Mouse (Mus musculus) CH12.LX (cell line): ENCODE measurements around the gene Lysmd1. TPM values are rescaled to one million over a fixed set of nuclear protein-coding genes. Genes with fewer than 3 reads are reported as not detected.

ENCODE experiments used
- DNase-seq: peaks from one replicate; pipeline ENCODE4 v3.0.0-alpha.2; 2013; ENCODE audit errors: extremely low read depth
- H3K27ac ChIP-seq: 2 replicates; pipeline ENCODE4 v1.5.1; 2012; ENCODE audit warnings: low read depth, mild to moderate bottlenecking, control low read depth, moderate library complexity; ENCODE audit not compliant: insufficient read depth
- H3K27me3 ChIP-seq: replicated peaks from 2 replicates; pipeline ENCODE3; 2012; ENCODE audit warnings: inconsistent platforms
- H3K36me3 ChIP-seq, 2 experiments: replicated peaks in 1 of 2; 2 replicates each; pipeline versions ENCODE3 to v1.6.1; 2012; ENCODE audit warnings: inconsistent platforms in 1 of 2, low read length in 1 of 2, mild to moderate bottlenecking in 1 of 2, mixed read lengths in 1 of 2, moderate library complexity in 1 of 2; ENCODE audit not compliant: control insufficient read depth in 1 of 2, insufficient read depth in 1 of 2
- H3K4me1 ChIP-seq, 2 experiments: 2 replicates each; pipeline ENCODE4 v1.6.1; 2012; ENCODE audit warnings: inconsistent platforms in 1 of 2, moderate library complexity in 1 of 2; ENCODE audit not compliant: insufficient read depth in 2 of 2, control insufficient read depth in 1 of 2
- H3K4me2 ChIP-seq: 2 replicates; pipeline ENCODE4 v1.6.1; 2012; ENCODE audit warnings: low read depth, mild to moderate bottlenecking, control low read depth; ENCODE audit not compliant: poor library complexity, insufficient read depth, severe bottlenecking
- H3K4me3 ChIP-seq, 3 experiments: fragments of 150-350 bp in 1 of 3; sonication (generic) in 1 of 3; replicated peaks in 1 of 3; 2 replicates each; pipeline versions ENCODE3 to v1.5.1; 2011 to 2012; ENCODE audit warnings: low read depth in 2 of 3, low read length in 2 of 3, mild to moderate bottlenecking in 2 of 3, moderate library complexity in 2 of 3, control low read depth in 1 of 3, improper control_type of control experiment in 1 of 3, inconsistent platforms in 1 of 3, mixed read lengths in 1 of 3; ENCODE audit not compliant: poor library complexity in 1 of 3
- H3K79me2 ChIP-seq: replicated peaks from 2 replicates; pipeline ENCODE4 v1.6.1; 2012; ENCODE audit warnings: mild to moderate bottlenecking, moderate library complexity; ENCODE audit not compliant: control insufficient read depth, poor library complexity, insufficient read depth, severe bottlenecking; ENCODE audit errors: extremely low read depth
- H3K9ac ChIP-seq: 2 replicates; pipeline ENCODE4 v1.6.1; 2012; ENCODE audit warnings: low read depth, mild to moderate bottlenecking, control low read depth, moderate library complexity; ENCODE audit not compliant: insufficient read depth
- H3K9me3 ChIP-seq: replicated peaks from 2 replicates; pipeline ENCODE3; 2012; ENCODE audit warnings: low read length, inconsistent platforms, mixed read lengths
- BHLHE40 ChIP-seq: IDR thresholded peaks from 2 replicates; pipeline ENCODE4 v1.6.1; 2011; ENCODE audit warnings: mild to moderate bottlenecking, low read depth, low read length, improper control_type of control experiment
- CHD1 ChIP-seq: IDR thresholded peaks from 2 replicates; pipeline ENCODE4 v1.6.1; 2012; ENCODE audit warnings: low read depth, low read length, improper control_type of control experiment, inconsistent platforms
- CHD2 ChIP-seq: IDR thresholded peaks from 2 replicates; pipeline ENCODE4 v1.6.1; 2011; ENCODE audit warnings: low read length, improper control_type of control experiment
- ELF1 ChIP-seq: IDR thresholded peaks from 2 replicates; pipeline ENCODE4 v1.6.1; 2014; ENCODE audit warnings: low read depth, mild to moderate bottlenecking, inconsistent platforms, low read length, improper control_type of control experiment
- EP300 ChIP-seq: IDR thresholded peaks from 2 replicates; pipeline ENCODE4 v1.6.1; 2011; ENCODE audit warnings: low read length, improper control_type of control experiment
- GABPA ChIP-seq: IDR thresholded peaks from 2 replicates; pipeline ENCODE4 v1.6.1; 2012; ENCODE audit warnings: low read depth, low read length, improper control_type of control experiment, inconsistent platforms; ENCODE audit not compliant: insufficient replicate concordance
- HCFC1 ChIP-seq: IDR thresholded peaks from 2 replicates; pipeline ENCODE4 v1.6.1; 2012; ENCODE audit warnings: low read depth, mild to moderate bottlenecking, inconsistent platforms, low read length, improper control_type of control experiment
- IRF4 ChIP-seq: IDR thresholded peaks from 2 replicates; pipeline ENCODE4 v1.6.1; 2014; ENCODE audit warnings: low read depth, mild to moderate bottlenecking, inconsistent platforms, low read length, improper control_type of control experiment
- JUN ChIP-seq: IDR thresholded peaks from 2 replicates; pipeline ENCODE4 v1.6.1; 2011; ENCODE audit warnings: low read depth, mild to moderate bottlenecking, low read length, improper control_type of control experiment, moderate library complexity; ENCODE audit not compliant: insufficient read depth
- JUND ChIP-seq: conservative IDR thresholded peaks from 2 replicates; pipeline ENCODE4 v1.6.1; 2011; ENCODE audit warnings: low read depth, low read length, improper control_type of control experiment
- KAT2A ChIP-seq: IDR thresholded peaks from 2 replicates; pipeline ENCODE4 v1.6.1; 2012; ENCODE audit warnings: low read length, improper control_type of control experiment, inconsistent platforms; ENCODE audit not compliant: insufficient replicate concordance
- MAX ChIP-seq: IDR thresholded peaks from 2 replicates; pipeline ENCODE4 v1.6.1; 2011; ENCODE audit warnings: low read length, improper control_type of control experiment
- MAZ ChIP-seq: IDR thresholded peaks from 2 replicates; pipeline ENCODE4 v1.6.1; 2012; ENCODE audit warnings: low read depth, mild to moderate bottlenecking, inconsistent platforms, low read length, improper control_type of control experiment, moderate library complexity
- MEF2A ChIP-seq: IDR thresholded peaks from 2 replicates; pipeline ENCODE4 v1.6.1; 2014; ENCODE audit warnings: low read depth, mild to moderate bottlenecking, inconsistent platforms, low read length, improper control_type of control experiment, borderline replicate concordance
- MXI1 ChIP-seq: IDR thresholded peaks from 2 replicates; pipeline ENCODE4 v1.6.1; 2011; ENCODE audit warnings: mild to moderate bottlenecking, low read depth, low read length, improper control_type of control experiment
- NELFE ChIP-seq: IDR thresholded peaks from 2 replicates; pipeline ENCODE4 v1.6.1; 2011; ENCODE audit warnings: low read depth, low read length, improper control_type of control experiment
- NRF1 ChIP-seq: IDR thresholded peaks from 2 replicates; pipeline ENCODE4 v1.6.1; 2014; ENCODE audit warnings: low read depth, mild to moderate bottlenecking, inconsistent platforms, low read length, improper control_type of control experiment, moderate library complexity
- PAX5 ChIP-seq: IDR thresholded peaks from 2 replicates; pipeline ENCODE4 v1.6.1; 2012; ENCODE audit warnings: low read length, inconsistent platforms, mixed read lengths
- POLR2A ChIP-seq: IDR thresholded peaks from 2 replicates; pipeline ENCODE4 v1.6.1; 2011; ENCODE audit warnings: low read depth, mild to moderate bottlenecking, improper control_type of control experiment, low read length
- POLR2AphosphoS2 ChIP-seq: IDR thresholded peaks from 2 replicates; pipeline ENCODE4 v1.6.1; 2011; ENCODE audit warnings: low read depth, low read length, improper control_type of control experiment
- SIN3A ChIP-seq: IDR thresholded peaks from 2 replicates; pipeline ENCODE4 v1.6.1; 2012; ENCODE audit warnings: low read length, improper control_type of control experiment, inconsistent platforms
- TCF12 ChIP-seq: IDR thresholded peaks from 2 replicates; pipeline ENCODE4 v1.6.1; 2014; ENCODE audit warnings: low read depth, mild to moderate bottlenecking, inconsistent platforms, low read length, improper control_type of control experiment
- UBTF ChIP-seq: IDR thresholded peaks from 2 replicates; pipeline ENCODE4 v1.6.1; 2012; ENCODE audit warnings: low read depth, mild to moderate bottlenecking, inconsistent platforms, low read length, improper control_type of control experiment, moderate library complexity
- USF1 ChIP-seq: IDR thresholded peaks from 2 replicates; pipeline ENCODE4 v1.6.1; 2014; ENCODE audit warnings: low read depth, mild to moderate bottlenecking, inconsistent platforms, low read length, improper control_type of control experiment
- USF2 ChIP-seq: conservative IDR thresholded peaks from 2 replicates; pipeline ENCODE4 v1.6.1; 2011; ENCODE audit warnings: low read depth, low read length, improper control_type of control experiment
- ZC3H11A ChIP-seq: IDR thresholded peaks from 2 replicates; pipeline ENCODE4 v1.6.1; 2012; ENCODE audit warnings: low read depth, mild to moderate bottlenecking, inconsistent platforms, low read length, improper control_type of control experiment
- ZKSCAN1 ChIP-seq: IDR thresholded peaks from 2 replicates; pipeline ENCODE4 v1.6.1; 2012; ENCODE audit warnings: low read depth, inconsistent platforms, low read length, improper control_type of control experiment, borderline replicate concordance
- ZNF384 ChIP-seq: IDR thresholded peaks from 2 replicates; pipeline ENCODE4 v1.6.1; 2012; ENCODE audit warnings: low read depth, low read length, improper control_type of control experiment, inconsistent platforms
- dilution Hi-C: fragments of 300-500 bp; cut with MboI; formaldehyde crosslinking; loops from 2 replicates; pipeline ENCODE4 v1.14.3; 2020; ENCODE audit warnings: low sequenced_read_pairs; ENCODE audit not compliant: extremely low pct_unique_long_range_greater_than_20kb, extremely low pct_ligation_motif_present
- in situ Hi-C: fragments of 300-500 bp; cut with MboI; formaldehyde crosslinking; loops from 3 replicates; pipeline ENCODE4 v1.14.3; 2019; ENCODE audit warnings: low sequenced_read_pairs, low pct_ligation_motif_present, low pct_unique_long_range_greater_than_20kb, mixed read lengths
- polyA plus RNA-seq: library from polyadenylated mRNA; unstranded; fragments of >175 nt; gene quantifications from 2 replicates; pipeline ENCODE4 v1.2.1, GENCODE M21; 2012; ENCODE audit warnings: low read depth; ENCODE audit not compliant: insufficient read length
- total RNA-seq, 2 experiments: library from RNA; depleted of rRNA; stranded (reverse); fragments of 300-350 nt in 1 of 2; fragments of >200 nt in 1 of 2; gene quantifications; 2 replicates each; pipeline ENCODE4 v1.2.3; 2012 to 2014

Lysmd1 gene
- total and polyA plus RNA-seq, 3 experiments = 8.1 to 13.6 (median 11.6) TPM

DNA sequence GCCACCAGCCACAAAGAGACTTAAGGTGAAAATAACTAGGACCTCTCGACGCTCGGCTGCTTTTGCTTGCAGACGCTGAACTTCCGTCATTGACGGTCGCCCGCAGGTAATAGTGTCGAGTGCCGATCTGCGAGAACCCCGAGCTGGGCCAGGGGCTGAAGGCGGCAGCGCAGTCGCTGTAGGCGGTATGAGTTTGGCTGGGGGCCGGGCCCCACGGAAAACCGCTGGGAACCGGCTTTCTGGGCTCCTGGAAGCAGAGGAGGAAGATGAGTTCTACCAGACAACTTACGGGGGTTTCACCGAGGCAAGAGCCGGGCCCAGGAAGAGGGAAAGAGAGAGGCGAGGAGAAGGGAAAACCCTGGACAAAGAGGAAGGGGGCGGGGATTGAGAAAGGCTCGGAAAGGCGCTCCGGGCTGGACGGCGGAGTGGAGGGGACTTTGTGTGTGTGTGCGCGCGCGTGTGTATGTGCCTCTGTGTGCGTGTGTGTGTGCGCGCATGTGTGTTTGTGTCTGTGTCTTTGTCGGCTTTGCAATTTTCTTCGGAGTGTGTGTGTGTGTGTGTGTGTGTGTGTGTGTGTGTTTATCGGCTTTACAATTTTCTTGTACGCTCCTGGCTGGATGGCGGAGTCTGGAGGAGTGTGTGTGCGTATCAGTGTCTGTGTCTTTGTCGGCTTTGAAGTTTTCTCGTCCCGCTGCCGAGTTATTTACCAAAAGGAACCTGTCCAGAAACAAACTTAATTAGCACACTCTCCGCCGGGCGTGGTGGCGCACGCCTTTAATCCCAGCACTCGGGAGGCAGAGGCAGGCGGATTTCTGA, 22.8 kb upstream of the Lysmd1 start, which contains the start of gene Vps72 (continued):
- TF ChIP-seq JUN (no peak), MAZ (no peak), SIN3A (peak; percentile 100), MXI1 (peak; percentile 67), JUND (no peak), PAX5 (no peak), USF1 (no peak), NELFE (peak; percentile 75), NRF1 (peak; percentile 75), ELF1 (peak; percentile 96), CHD2 (peak; percentile 37; the same call in 1 of the 2 replicates), POLR2A (peak; percentile 82), KAT2A (peak; percentile 83; the same call in 1 of the 2 replicates), UBTF (no peak), EP300 (no peak), CHD1 (0 out of 2 replicates have a peak, but pooled peaks have one; percentile 60), BHLHE40 (peak; percentile 68; the same call in 1 of the 2 replicates), GABPA (no peak; the same call in 1 of the 2 replicates), MAX (peak; percentile 58; the same call in 1 of the 2 replicates), ZKSCAN1 (no peak), USF2 (no peak), HCFC1 (peak; percentile 94), TCF12 (peak; percentile 63)

- no peak for DNase-seq
- no peak for TF ChIP-seq ZNF384
- no peak for TF ChIP-seq JUN
- no peak for TF ChIP-seq UBTF
- no peak for TF ChIP-seq NRF1
- no peak for TF ChIP-seq NELFE
- no peak for TF ChIP-seq POLR2AphosphoS2
- no peak for TF ChIP-seq JUND
- no peak for TF ChIP-seq IRF4
- TF ChIP-seq CHD1 = no peak
- no peak for TF ChIP-seq EP300
- no peak for TF ChIP-seq MEF2A
- no peak for TF ChIP-seq MXI1
- no peak for TF ChIP-seq CHD2
- TF ChIP-seq ZC3H11A = no peak
- TF ChIP-seq, all 38 proteins: peak for 0
- Histone ChIP-seq H3K4me2 (no peak overlapping the region), H3K4me3 (no peak overlapping the region), H3K9me3 (no peaks in the 10 kb centered on the region), H3K27ac (no peak overlapping the region), H3K27me3 (no peaks in the 10 kb centered on the region), H3K9ac (no peak overlapping the region), H3K79me2 (peaks cover 4% of the 10 kb centered on the region), H3K36me3 (peaks cover 1 to 36% of the 10 kb centered on the region in 2 experiments), H3K4me1 (peaks cover 0 to 20% of the 10 kb centered on the region in 2 experiments; a peak in 2 of 4 replicates)
- dilution Hi-C loops (no loop called here), in situ Hi-C loops (no loop called here)
Measured at GRCm38 (mm10) chr3:95112760-95113159, 21.1 kb upstream of the Lysmd1 start.
